8 mouse cellular contexts compared by ENCODE assay signal in genomic region chr4:135066766-135067479, GRCm38 (mm10). TPM values are rescaled to one million over a fixed set of nuclear protein-coding genes. Genes with fewer than 3 reads are reported as not detected.
DNase-seq lines count a peak whose midpoint lies in the region; ATAC-seq and TF ChIP-seq lines count a peak whose summit lies in the region.

No protein-coding gene starts in this region.

- peak; percentile 74 to 91 (median 90) for TF ChIP-seq CTCF in MEL (IDR thresholded peaks at IDR 0.05 in 2 of 3, conservative IDR thresholded peaks at IDR 0.05 in 1 of 3; ENCODE audit: control insufficient read depth in 1 of 3, insufficient read depth in 1 of 3, low read depth in 2 of 3, low read length in 3 of 3, poor library complexity in 1 of 3, severe bottlenecking in 1 of 3)

- TF ChIP-seq POLR2A in MEL (IDR thresholded peaks at IDR 0.05; ENCODE audit: control insufficient read depth in 1 of 2, insufficient read depth in 1 of 2, low read depth in 1 of 2, low read length in 2 of 2, poor library complexity in 1 of 2), result peak in 1 of 2 experiments; percentile 48; a peak in 1 of 4 replicates

- peaks cover 2 to 13% of the 10 kb centered on the region in 2 experiments; a peak in 3 of 4 replicates for H3K4me1 ChIP-seq in MEL (ENCODE audit: control insufficient read depth in 1 of 2, insufficient read depth in 2 of 2, low read length in 2 of 2)
- no peaks in the 10 kb centered on the region for H3K4me1 ChIP-seq in forebrain, embryonic 14.5 days (ENCODE audit: control insufficient read depth, insufficient read depth, low read length)
- H3K4me1 ChIP-seq in lung, embryonic 16.5 days (replicated peaks; ENCODE audit: control insufficient read depth, insufficient read depth, low read length), result peaks cover 3% of the 10 kb centered on the region; the same call in 1 of the 2 replicates

- H3K9ac ChIP-seq in MEL (ENCODE audit: control insufficient read depth, low read depth, low read length, poor library complexity, severe bottlenecking), result peak overlapping the region; percentile 77
- no peak overlapping the region for H3K9ac ChIP-seq in forebrain, embryonic 14.5 days (ENCODE audit: low read length)
- H3K9ac ChIP-seq in lung, embryonic 16.5 days (ENCODE audit: low read length), result no peak overlapping the region

- DNase-seq in MEL (ENCODE audit: low read depth, low spot score), result peak; percentile 93
- peak; percentile 83 for DNase-seq in c-Kit-positive CD71-positive TER-119-negative erythroid progenitor cells, embryonic 14.5 days (ENCODE audit: low read depth)
- peak; percentile 86 for DNase-seq in forebrain, embryonic 14.5 days (ENCODE audit: low spot score)
- peak; percentile 87 to 90 for DNase-seq in heart, postnatal 36 days
- DNase-seq in layer of hippocampus, adult 9-10 months (ENCODE audit: low spot score), result peak; percentile 67
- DNase-seq in retina, postnatal 1 day, result peak; percentile 92
- DNase-seq in thymus, postnatal 4 days, result peak; percentile 96

- TF ChIP-seq RAD21 in MEL (IDR thresholded peaks at IDR 0.05; ENCODE audit: low read depth, low read length), result peak; percentile 73

- no peaks in the 10 kb centered on the region for H3K9me3 ChIP-seq in MEL (replicated peaks; ENCODE audit: insufficient read depth, low read length)
- no peaks in the 10 kb centered on the region for H3K9me3 ChIP-seq in forebrain, embryonic 14.5 days (replicated peaks; ENCODE audit: control insufficient read depth, low read length)
- no peaks in the 10 kb centered on the region for H3K9me3 ChIP-seq in lung, embryonic 16.5 days (ENCODE audit: control insufficient read depth, low read length)

- peak in 1 of 2 experiments; percentile 37; a peak in 1 of 4 replicates for TF ChIP-seq EP300 in MEL (IDR thresholded peaks at IDR 0.05; ENCODE audit: low read depth in 1 of 2, low read length in 2 of 2)

- ATAC-seq in forebrain, embryonic 14.5 days, result peak; percentile 54; the same call in 1 of the 2 replicates
- peak; percentile 77 for ATAC-seq in lung, embryonic 16.5 days (ENCODE audit: low read depth)

- peak overlapping the region; percentile 80 for H3K27ac ChIP-seq in MEL (ENCODE audit: control insufficient read depth, low read depth, low read length)
- no peak overlapping the region for H3K27ac ChIP-seq in forebrain, embryonic 14.5 days (ENCODE audit: low read depth, low read length)
- no peak overlapping the region for H3K27ac ChIP-seq in lung, embryonic 16.5 days (ENCODE audit: low read length)

- intact Hi-C loops in heart, postnatal 36 days (cut with DNase I), result loop anchor here (1.0 to 5.0 kb wide), 4 partner anchors 48 to 139 kb away; no protein-coding TSS in a partner anchor

- peak overlapping the region; percentile 59 to 67 for H3K4me3 ChIP-seq in MEL (ENCODE audit: control insufficient read depth in 1 of 2, insufficient read depth in 1 of 2, low read depth in 2 of 2, low read length in 2 of 2)
- no peak overlapping the region for H3K4me3 ChIP-seq in forebrain, embryonic 14.5 days (ENCODE audit: low read depth, low read length)
- peak overlapping the region; percentile 23 for H3K4me3 ChIP-seq in lung, embryonic 16.5 days (ENCODE audit: low read length)

- H3K36me3 ChIP-seq in MEL (ENCODE audit: control insufficient read depth in 1 of 2, insufficient read depth in 2 of 2, low read length in 2 of 2), result peaks cover 0 to 3% of the 10 kb centered on the region in 2 experiments; a peak in 2 of 4 replicates
- H3K36me3 ChIP-seq in forebrain, embryonic 14.5 days (ENCODE audit: control insufficient read depth, insufficient read depth, low read length), result no peaks in the 10 kb centered on the region
- no peaks in the 10 kb centered on the region for H3K36me3 ChIP-seq in lung, embryonic 16.5 days (ENCODE audit: control insufficient read depth, insufficient read depth, low read length)

- no peaks in the 10 kb centered on the region for H3K27me3 ChIP-seq in MEL (ENCODE audit: control insufficient read depth in 1 of 2, insufficient read depth in 2 of 2, low read length in 2 of 2)
- no peaks in the 10 kb centered on the region for H3K27me3 ChIP-seq in forebrain, embryonic 14.5 days (replicated peaks; ENCODE audit: control insufficient read depth, insufficient read depth, low read length)
- H3K27me3 ChIP-seq in lung, embryonic 16.5 days (ENCODE audit: control insufficient read depth, insufficient read depth, low read depth, low read length), result no peaks in the 10 kb centered on the region

- no peak overlapping the region for H3K4me2 ChIP-seq in forebrain, embryonic 14.5 days (ENCODE audit: low read length)
- peak overlapping the region; percentile 48 for H3K4me2 ChIP-seq in lung, embryonic 16.5 days (ENCODE audit: low read depth, low read length)

- H3K79me2 ChIP-seq in MEL (ENCODE audit: control insufficient read depth, insufficient read depth, low read length, poor library complexity), result no peaks in the 10 kb centered on the region

- 9% methylated on average over 19 of the region's 19 CpGs for WGBS in forebrain, embryonic 14.5 days
- WGBS in lung, embryonic 16.5 days, result 10% methylated on average over 19 of the region's 19 CpGs

TF ChIP-seq in MEL, 35 proteins besides CTCF, POLR2A, EP300 and RAD21:
- TF ChIP-seq UBTF (IDR thresholded peaks at IDR 0.05; ENCODE audit: borderline replicate concordance, insufficient read depth, low read depth, low read length) (no peak), ETS1 (IDR thresholded peaks at IDR 0.05; ENCODE audit: low read depth, low read length) (peak; percentile 20; the same call in 1 of the 2 replicates), TAL1 (IDR thresholded peaks at IDR 0.05; ENCODE audit: low read length) (no peak), NRF1 (IDR thresholded peaks at IDR 0.05; ENCODE audit: insufficient read depth, low read depth, low read length, poor library complexity, severe bottlenecking) (no peak), TCF12 (IDR thresholded peaks at IDR 0.05; ENCODE audit: low read depth, low read length) (peak; percentile 36; the same call in 1 of the 2 replicates), BHLHE40 (IDR thresholded peaks at IDR 0.05; ENCODE audit: borderline replicate concordance, low read depth, low read length) (peak; percentile 58; the same call in 1 of the 2 replicates), NELFE (IDR thresholded peaks at IDR 0.05; ENCODE audit: low read depth, low read length) (peak; percentile 54), CHD1 (IDR thresholded peaks at IDR 0.05; ENCODE audit: low read depth, low read length) (peak; percentile 95), MAFK (IDR thresholded peaks at IDR 0.05; ENCODE audit: borderline replicate concordance, low read depth, low read length) (no peak), ZNF384 (IDR thresholded peaks at IDR 0.05; ENCODE audit: low read depth, low read length) (no peak), MAZ (IDR thresholded peaks at IDR 0.05; ENCODE audit: low read depth, low read length) (no peak; the same call in 1 of the 2 replicates), GABPA (IDR thresholded peaks at IDR 0.05; ENCODE audit: low read depth, low read length) (no peak), POLR2AphosphoS2 (IDR thresholded peaks at IDR 0.05; ENCODE audit: low read length) (no peak), CHD2 (IDR thresholded peaks at IDR 0.05; ENCODE audit: low read length) (peak; percentile 56), MYB (IDR thresholded peaks at IDR 0.05; ENCODE audit: low read depth, low read length) (peak; percentile 42; the same call in 1 of the 2 replicates), SIN3A (IDR thresholded peaks at IDR 0.05; ENCODE audit: low read length) (peak; percentile 54), MEF2A (IDR thresholded peaks at IDR 0.05; ENCODE audit: extremely low read depth, insufficient replicate concordance, low read depth, low read length, poor library complexity, severe bottlenecking) (no peak), HCFC1 (IDR thresholded peaks at IDR 0.05; ENCODE audit: low read depth, low read length) (peak; percentile 65), TBP (IDR thresholded peaks at IDR 0.05; ENCODE audit: low read depth, low read length) (peak; percentile 58), E2F4 (IDR thresholded peaks at IDR 0.05; ENCODE audit: borderline replicate concordance, low read depth, low read length) (peak; percentile 80; the same call in 1 of the 2 replicates), MYC (IDR thresholded peaks at IDR 0.05; ENCODE audit: low read depth, low read length) (no peak), USF2 (IDR thresholded peaks at IDR 0.05; ENCODE audit: borderline replicate concordance in 1 of 2, insufficient read depth in 1 of 2, low read depth in 1 of 2, low read length in 2 of 2) (no peak), JUND (IDR thresholded peaks at IDR 0.05; ENCODE audit: low read depth, low read length) (no peak), MAX (IDR thresholded peaks at IDR 0.05; ENCODE audit: low read length) (no peak), SMC3 (IDR thresholded peaks at IDR 0.05; ENCODE audit: low read depth, low read length) (peak; percentile 81), ZKSCAN1 (IDR thresholded peaks at IDR 0.05; ENCODE audit: low read depth, low read length) (no peak), RCOR1 (IDR thresholded peaks at IDR 0.05; ENCODE audit: low read depth, low read length) (no peak; the same call in none of the 2 replicates), KAT2A (conservative IDR thresholded peaks at IDR 0.05; ENCODE audit: low read depth, low read length) (no peak), ZC3H11A (IDR thresholded peaks at IDR 0.05; ENCODE audit: low read depth, low read length) (peak; percentile 72), USF1 (IDR thresholded peaks at IDR 0.05; ENCODE audit: low read depth, low read length) (no peak), ELF1 (IDR thresholded peaks at IDR 0.05; ENCODE audit: low read depth, low read length) (no peak; the same call in 1 of the 2 replicates), POLR2AphosphoS5 (IDR thresholded peaks at IDR 0.05; ENCODE audit: borderline replicate concordance, low read depth, low read length) (no peak), MXI1 (IDR thresholded peaks at IDR 0.05; ENCODE audit: low read depth, low read length) (peak; percentile 52; the same call in 1 of the 2 replicates), ZMIZ1 (IDR thresholded peaks at IDR 0.05; ENCODE audit: low read depth, low read length) (no peak), GATA1 (IDR thresholded peaks at IDR 0.05; ENCODE audit: low read depth, low read length) (no peak; the same call in 1 of the 2 replicates)

RNA-seq across cellular contexts. Expression of gene Runx3, which starts 53.5 kb away (rescaled TPM):
- total RNA-seq in MEL (2012; rRNA removed), result 3.7 and 4.3 TPM in 2 replicates
- polyA plus RNA-seq in MEL (2012; ENCODE audit: insufficient read depth in 1 of 2, insufficient read length in 2 of 2, low read depth in 1 of 2, low replicate concordance in 2 of 2, missing spikeins in 1 of 2), result 10 to 100 TPM in 1 of 2 experiments, not detected in 1; 29.2 TPM
- polyA plus RNA-seq in forebrain, embryonic 14.5 days (2014; fragmentation: Nextera tagmentation; extraction: Ambion mirVana), result not detected in 2 replicates
- under 1 TPM; 0.43 to 0.50 TPM for total RNA-seq in heart, postnatal 36 days (2021)
- 0.16 and 0.19 TPM in 2 replicates for polyA plus RNA-seq in lung, embryonic 16.5 days (2015; fragmentation: Nextera tagmentation; extraction: Ambion mirVana)
